Mouse (Mus musculus): ENCODE results near the gene Rdh16. TPM values are rescaled to one million over a fixed set of nuclear protein-coding genes. Genes with fewer than 3 reads are reported as not detected.

The Rdh16 gene
- 0.11 TPM for polyA plus RNA-seq (2017; shearing (Covaris generic))

DNA sequence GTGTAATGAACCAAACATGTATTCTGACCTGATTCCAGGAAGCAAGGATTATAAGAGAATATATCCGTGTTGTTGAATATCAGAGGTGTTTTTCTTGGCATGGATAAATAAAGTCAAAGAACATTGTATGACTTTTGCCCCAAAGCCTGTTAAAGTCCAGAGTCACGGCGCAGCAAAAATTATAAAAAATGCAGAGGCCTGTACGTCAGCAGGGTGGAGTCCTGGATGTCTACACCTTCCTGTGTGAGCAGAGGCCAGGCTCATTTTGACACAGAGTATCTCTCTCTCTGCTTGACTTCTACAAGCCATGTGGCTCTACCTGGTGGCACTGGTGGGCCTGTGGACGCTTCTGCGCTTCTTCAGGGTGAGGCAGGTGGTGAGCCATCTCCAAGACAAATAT, at the start of gene Rdh16:
Gene Rdh16, plus strand, starts transcription at position 262 of the 400 bp plus-strand sequence.

DNA sequence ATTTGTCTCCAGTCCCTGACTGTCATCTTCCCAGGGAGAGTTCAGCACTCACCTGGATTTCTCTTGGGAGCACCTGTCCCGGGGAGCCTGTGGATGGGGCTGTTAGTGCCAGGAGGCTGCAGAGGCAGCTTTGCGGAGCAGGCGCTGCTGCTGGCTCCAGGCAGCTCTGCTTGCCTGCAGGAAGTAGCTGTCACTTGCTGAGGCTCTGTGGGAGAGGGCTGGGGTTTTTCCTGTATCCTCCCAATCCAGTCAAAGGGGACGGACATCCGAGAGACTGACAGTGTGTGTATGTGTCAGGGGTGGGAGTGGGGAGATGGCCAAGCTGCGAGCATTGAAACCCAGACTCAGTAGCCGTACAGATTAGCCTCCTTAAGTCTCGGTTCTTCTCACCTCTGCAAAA, 49.4 kb upstream of the Rdh16 start, which contains the start of gene Gpr182:
Gene Gpr182, minus strand, starts transcription at position 185 of the 400 bp plus-strand sequence.

DNA sequence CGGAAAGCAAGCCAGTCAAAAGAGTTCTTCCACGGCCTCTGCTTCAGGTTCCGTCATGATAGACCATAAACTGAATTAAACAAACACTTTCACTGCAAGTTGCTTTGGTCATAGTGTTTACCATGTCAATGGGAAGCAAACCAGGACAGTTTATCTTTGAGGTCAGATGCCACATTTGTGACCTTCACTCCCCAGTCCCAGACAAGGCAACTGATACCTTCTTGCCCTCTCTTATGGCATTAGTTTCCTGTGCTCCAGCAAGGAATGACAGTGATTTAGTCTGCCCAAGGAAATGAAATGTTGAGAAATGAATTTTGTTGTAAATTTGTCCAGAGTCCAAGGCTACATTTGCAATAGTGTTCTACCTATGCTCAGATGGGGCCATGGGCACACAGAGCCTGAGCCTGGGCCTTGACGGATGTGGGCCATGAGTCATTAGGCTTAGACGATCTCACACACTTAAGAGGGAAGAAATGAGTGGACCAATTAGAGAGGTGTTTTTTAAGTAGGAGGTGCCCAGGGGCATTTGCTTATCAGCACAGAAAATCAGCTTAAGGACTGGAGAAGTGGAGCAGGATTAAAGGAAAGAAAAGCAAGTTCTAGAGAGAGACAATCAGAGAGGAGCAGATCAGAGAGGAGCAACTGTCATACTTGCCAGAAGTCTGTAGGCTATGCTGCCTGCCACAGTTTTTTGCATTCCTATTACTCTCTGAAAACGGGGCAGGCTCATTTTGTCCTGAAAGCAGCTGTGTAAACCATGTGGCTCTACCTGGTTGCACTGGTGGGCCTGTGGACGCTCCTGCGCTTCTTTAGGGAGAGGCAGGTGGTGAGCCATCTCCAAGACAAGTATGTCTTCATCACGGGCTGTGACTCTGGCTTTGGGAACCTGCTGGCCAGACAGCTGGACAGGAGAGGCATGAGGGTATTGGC, 41.5 kb upstream of the Rdh16 start, which contains the start of the genes Rdh1 and Rdh16f1:
Gene Rdh1, plus strand, starts transcription at position 541 of the 930 bp plus-strand sequence.
Gene Rdh16f1, plus strand, starts transcription at position 607 of the 930 bp plus-strand sequence.

DNA sequence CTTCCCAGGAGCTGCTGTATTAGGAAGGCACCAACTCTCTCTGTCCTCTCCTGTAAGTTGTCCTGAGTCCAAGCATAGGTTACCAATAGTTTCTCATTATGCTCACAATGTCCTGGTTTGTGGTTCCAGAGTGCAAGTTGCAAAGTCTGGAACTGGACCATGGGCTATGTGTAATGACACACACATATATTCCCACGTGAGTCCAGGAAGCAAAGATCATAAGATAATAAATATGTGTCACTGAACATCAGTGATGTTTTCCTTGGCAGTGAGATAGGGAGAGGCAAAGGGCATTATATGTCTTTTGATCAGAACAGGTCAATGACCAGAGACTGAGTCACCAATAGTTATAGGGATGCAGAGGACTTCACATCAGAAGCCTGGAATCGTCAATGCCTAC, 24.9 kb upstream of the Rdh16 start, which contains the start of gene Rdh9:
Gene Rdh9, plus strand, starts transcription at position 376 of the 400 bp plus-strand sequence.

DNA sequence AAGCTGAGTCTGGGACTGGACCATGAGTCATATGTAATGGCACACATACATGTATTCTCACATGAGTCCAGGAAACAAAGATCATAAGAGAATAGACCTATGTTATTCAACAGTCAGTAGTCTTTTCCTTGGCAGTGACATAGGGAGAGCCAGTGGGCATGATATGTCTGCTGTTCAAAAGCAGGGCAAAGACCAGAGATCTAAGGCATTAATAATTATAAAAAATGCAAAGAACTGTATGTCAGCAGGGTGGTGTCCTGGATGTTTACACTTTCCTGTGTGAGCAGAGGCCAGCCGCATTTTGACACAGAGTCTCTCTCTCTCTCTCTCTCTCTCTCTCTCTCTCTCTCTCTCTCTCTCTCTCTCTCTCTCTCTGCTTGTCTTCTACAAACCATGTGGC, 48.7 kb downstream of the Rdh16 start, which contains the start of gene Rdh19:
Gene Rdh19, plus strand, starts transcription at position 301 of the 400 bp plus-strand sequence.

DNA sequence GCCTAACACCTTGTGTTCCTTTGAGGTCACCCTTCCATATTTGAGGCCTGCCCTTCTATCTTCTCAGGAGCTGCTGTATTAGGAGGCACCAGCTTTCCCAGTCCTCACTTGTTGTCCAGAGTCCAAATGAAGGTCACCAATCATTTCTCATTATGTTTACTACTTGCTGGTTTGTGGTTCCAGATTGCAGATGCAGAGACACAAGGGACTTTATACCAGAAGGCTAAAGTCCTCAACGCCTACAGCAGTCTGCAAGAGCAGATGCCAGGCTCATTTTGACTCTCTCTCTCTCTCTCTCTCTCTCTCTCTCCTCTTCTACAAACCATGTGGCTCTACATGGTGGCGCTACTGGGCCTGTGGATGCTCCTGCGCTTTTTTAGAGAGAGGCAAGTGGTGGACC, 65.3 kb downstream of the Rdh16 start, which contains the start of gene Rdh16f2:
Gene Rdh16f2, plus strand, starts transcription at position 243 of the 400 bp plus-strand sequence.

DNA sequence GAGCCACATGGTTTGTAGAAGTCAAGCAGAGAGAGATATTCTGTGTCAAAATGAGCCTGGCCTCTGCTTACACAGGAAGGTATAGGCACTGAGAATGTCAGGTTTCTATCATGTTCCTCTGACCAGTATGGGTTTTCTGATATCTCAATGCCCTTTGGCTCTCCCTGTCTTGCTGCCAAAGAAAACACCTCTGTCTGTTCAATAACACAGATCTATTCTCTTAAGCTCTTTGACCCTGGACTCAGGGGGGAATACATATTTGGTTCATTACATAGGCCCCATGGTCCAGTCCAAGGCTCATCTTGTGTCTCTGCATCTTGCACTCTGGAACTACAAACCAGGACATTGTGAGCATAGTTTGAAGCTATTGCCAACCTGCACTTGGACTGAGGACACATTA, 87.7 kb downstream of the Rdh16 start, which contains the start of gene Rdh7:
Gene Rdh7, minus strand, starts transcription at position 213 of the 400 bp plus-strand sequence.

Other genes starting within 250 kb of the Rdh16 start
- 1.8 TPM for gene Lrp1, start 180.0 kb upstream of the Rdh16 start, polyA plus RNA-seq (2017; shearing (Covaris generic))
- gene Stat6, start 158.2 kb upstream of the Rdh16 start, polyA plus RNA-seq (2017; shearing (Covaris generic)) = 321 TPM
- gene Nemp1, start 134.3 kb upstream of the Rdh16 start, polyA plus RNA-seq (2017; shearing (Covaris generic)) = 14.2 TPM
- gene Nab2, start 132.6 kb upstream of the Rdh16 start, polyA plus RNA-seq (2017; shearing (Covaris generic)) = 76.3 TPM
- 0.11 TPM for gene Myo1a, start 96.0 kb upstream of the Rdh16 start, polyA plus RNA-seq (2017; shearing (Covaris generic))
- not detected for gene Tac2, start 76.7 kb upstream of the Rdh16 start, polyA plus RNA-seq (2017; shearing (Covaris generic))
- gene Zbtb39, start 61.6 kb upstream of the Rdh16 start, polyA plus RNA-seq (2017; shearing (Covaris generic)) = 0.44 TPM
- 0.07 TPM for gene Gpr182, start 49.4 kb upstream of the Rdh16 start, polyA plus RNA-seq (2017; shearing (Covaris generic))
- not detected for gene Rdh1, start 41.4 kb upstream of the Rdh16 start, polyA plus RNA-seq (2017; shearing (Covaris generic))
- gene Rdh16f1, start 41.4 kb upstream of the Rdh16 start, polyA plus RNA-seq (2017; shearing (Covaris generic)) = 0.68 TPM
- not detected for gene Rdh9, start 24.8 kb upstream of the Rdh16 start, polyA plus RNA-seq (2017; shearing (Covaris generic))
- gene Rdh19, start 48.8 kb downstream of the Rdh16 start, polyA plus RNA-seq (2017; shearing (Covaris generic)) = not detected
- not detected for gene Rdh16f2, start 65.3 kb downstream of the Rdh16 start, polyA plus RNA-seq (2017; shearing (Covaris generic))
- gene Rdh7, start 87.7 kb downstream of the Rdh16 start, polyA plus RNA-seq (2017; shearing (Covaris generic)) = not detected
- not detected for gene Sdr9c7, start 97.4 kb downstream of the Rdh16 start, polyA plus RNA-seq (2017; shearing (Covaris generic))
- gene Hsd17b6, start 206.5 kb downstream of the Rdh16 start, polyA plus RNA-seq (2017; shearing (Covaris generic)) = not detected
- gene Prim1, start 214.0 kb downstream of the Rdh16 start, polyA plus RNA-seq (2017; shearing (Covaris generic)) = 20.1 TPM
- 504 TPM for gene Naca, start 234.4 kb downstream of the Rdh16 start, polyA plus RNA-seq (2017; shearing (Covaris generic))

Data from inflammation-experienced regulatory T-cells, adult 16 weeks (primary cell).